Mouse (Mus musculus): ENCODE data around the gene Gm7356. TPM values are rescaled to one million over a fixed set of nuclear protein-coding genes. Genes with fewer than 3 reads are reported as not detected.
"Not testable (repeated sequence)": the region's sequence is repeated elsewhere in the genome, so short reads cannot be mapped to it uniquely, and the experiment has no call there.

Gene Gm7356
- total RNA-seq (2017), result not detected in 2 replicates

DNA sequence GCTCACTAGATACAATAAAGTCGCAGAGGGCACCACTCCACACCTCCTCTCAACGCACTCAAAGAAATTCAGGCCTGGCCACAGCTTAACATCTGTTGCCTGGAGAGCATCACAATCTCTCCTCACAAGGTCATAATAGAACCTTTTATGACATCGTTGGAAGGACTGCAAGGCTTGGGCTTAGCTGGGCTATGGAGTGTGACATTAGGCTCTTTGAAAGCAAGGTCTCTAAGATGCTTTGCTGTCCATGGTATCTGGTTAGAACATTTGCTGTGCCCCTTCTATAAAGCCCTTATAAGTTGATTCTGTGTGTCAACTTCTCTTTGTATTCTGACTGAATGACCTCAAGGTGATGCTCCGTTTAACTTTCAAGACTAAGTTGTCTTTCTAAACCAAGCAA is at the start of gene Gm7356:
Gene Gm7356, minus strand, starts transcription at position 101 of the 400 bp plus-strand sequence.
- not testable (repeated sequence) for ATAC-seq (replicated peaks in 1 of 2; ENCODE audit: insufficient read depth in 1 of 2, low FRiP score in 2 of 2, low TSS enrichment in 1 of 2, low read depth in 1 of 2, poor library complexity in 2 of 2, severe bottlenecking in 2 of 2)

- not testable (repeated sequence) for ATAC-seq (replicated peaks in 1 of 2; ENCODE audit: insufficient read depth in 1 of 2, low FRiP score in 2 of 2, low TSS enrichment in 1 of 2, low read depth in 1 of 2, poor library complexity in 2 of 2, severe bottlenecking in 2 of 2)
Observed at GRCm38 (mm10) chr17:14041880-14042279, 38.4 kb upstream of the Gm7356 start.

- ATAC-seq (replicated peaks in 1 of 2; ENCODE audit: insufficient read depth in 1 of 2, low FRiP score in 2 of 2, low TSS enrichment in 1 of 2, low read depth in 1 of 2, poor library complexity in 2 of 2, severe bottlenecking in 2 of 2), result not testable (repeated sequence)
Observed at GRCm38 (mm10) chr17:14037012-14037411, 33.5 kb upstream of the Gm7356 start.

GRCm38 (mm10) chr17:14036113-14036512 is 32.6 kb upstream of the Gm7356 start:
- ATAC-seq (replicated peaks in 1 of 2; ENCODE audit: insufficient read depth in 1 of 2, low FRiP score in 2 of 2, low TSS enrichment in 1 of 2, low read depth in 1 of 2, poor library complexity in 2 of 2, severe bottlenecking in 2 of 2), result not testable (repeated sequence)

DNA sequence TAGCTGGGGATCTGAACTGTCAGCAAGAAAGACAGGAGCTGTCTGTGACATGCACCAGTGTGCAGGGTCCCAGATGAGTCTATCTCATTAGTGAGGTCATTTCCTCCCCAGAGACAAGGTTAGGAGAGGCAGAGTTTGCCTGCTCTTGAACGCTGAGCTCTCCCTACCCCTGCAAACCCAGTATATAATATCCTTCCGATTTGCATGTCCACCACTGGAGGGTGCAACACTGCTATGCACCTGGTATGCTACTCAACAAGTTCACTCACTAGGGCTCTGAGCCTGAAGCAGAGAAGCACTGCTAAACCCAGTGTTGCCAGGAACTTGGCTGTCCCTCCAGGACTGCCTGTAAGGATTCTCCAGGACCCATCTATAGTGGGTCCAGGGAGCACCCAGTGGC is 10.1 kb downstream of the Gm7356 start:
- ATAC-seq (replicated peaks in 1 of 2; ENCODE audit: insufficient read depth in 1 of 2, low FRiP score in 2 of 2, low TSS enrichment in 1 of 2, low read depth in 1 of 2, poor library complexity in 2 of 2, severe bottlenecking in 2 of 2), result not testable (repeated sequence)

GRCm38 (mm10) chr17:13987690-13988089 is 15.8 kb downstream of the Gm7356 start:
- ATAC-seq (replicated peaks in 1 of 2; ENCODE audit: insufficient read depth in 1 of 2, low FRiP score in 2 of 2, low TSS enrichment in 1 of 2, low read depth in 1 of 2, poor library complexity in 2 of 2, severe bottlenecking in 2 of 2), result no peak

DNA sequence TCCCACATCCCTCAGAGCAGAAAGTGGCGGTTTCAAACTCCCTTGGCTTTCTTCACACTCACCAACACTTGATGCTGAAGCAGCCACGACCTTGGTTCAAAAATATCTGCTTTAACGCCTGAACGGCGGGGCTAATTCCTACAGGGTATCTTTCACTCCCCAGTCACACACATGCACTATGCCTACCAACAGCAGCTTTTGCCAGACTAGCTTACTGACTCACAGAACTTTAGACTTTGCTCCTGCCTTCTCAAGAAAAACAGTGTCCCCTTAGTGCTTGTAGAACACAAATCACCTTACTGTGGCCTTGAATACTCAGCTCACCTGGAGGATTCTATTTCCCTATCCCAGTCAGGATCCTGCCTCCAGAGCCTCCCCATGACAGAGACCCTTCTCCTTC is 32.7 kb downstream of the Gm7356 start:
- not testable (repeated sequence) for ATAC-seq (replicated peaks in 1 of 2; ENCODE audit: insufficient read depth in 1 of 2, low FRiP score in 2 of 2, low TSS enrichment in 1 of 2, low read depth in 1 of 2, poor library complexity in 2 of 2, severe bottlenecking in 2 of 2)

- ATAC-seq (replicated peaks in 1 of 2; ENCODE audit: insufficient read depth in 1 of 2, low FRiP score in 2 of 2, low TSS enrichment in 1 of 2, low read depth in 1 of 2, poor library complexity in 2 of 2, severe bottlenecking in 2 of 2), result not testable (repeated sequence)
Observed at GRCm38 (mm10) chr17:13969917-13970316, 33.6 kb downstream of the Gm7356 start.

DNA sequence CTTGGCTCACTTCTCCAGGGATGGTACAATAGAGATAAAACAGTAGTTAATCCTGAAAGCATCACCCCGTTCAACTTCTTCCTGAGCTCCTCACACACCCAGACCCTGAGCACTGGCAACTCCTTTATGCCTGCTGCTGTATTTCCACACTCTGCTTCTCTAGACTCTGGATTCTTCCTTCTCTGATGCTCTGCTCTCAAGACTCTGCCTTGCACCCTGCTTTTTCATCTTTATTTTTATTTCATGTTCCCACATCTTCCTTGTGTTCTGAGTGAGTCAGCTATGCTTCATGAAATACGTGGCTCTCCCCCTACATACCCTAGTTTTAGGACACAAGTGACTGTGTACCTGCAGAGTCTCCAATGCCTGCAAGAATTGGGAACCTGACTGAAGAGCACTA is 38.5 kb downstream of the Gm7356 start:
- not testable (repeated sequence) for ATAC-seq (replicated peaks in 1 of 2; ENCODE audit: insufficient read depth in 1 of 2, low FRiP score in 2 of 2, low TSS enrichment in 1 of 2, low read depth in 1 of 2, poor library complexity in 2 of 2, severe bottlenecking in 2 of 2)

GRCm38 (mm10) chr17:13962245-13962644 is 41.3 kb downstream of the Gm7356 start:
- not testable (repeated sequence) for ATAC-seq (replicated peaks in 1 of 2; ENCODE audit: insufficient read depth in 1 of 2, low FRiP score in 2 of 2, low TSS enrichment in 1 of 2, low read depth in 1 of 2, poor library complexity in 2 of 2, severe bottlenecking in 2 of 2)

DNA sequence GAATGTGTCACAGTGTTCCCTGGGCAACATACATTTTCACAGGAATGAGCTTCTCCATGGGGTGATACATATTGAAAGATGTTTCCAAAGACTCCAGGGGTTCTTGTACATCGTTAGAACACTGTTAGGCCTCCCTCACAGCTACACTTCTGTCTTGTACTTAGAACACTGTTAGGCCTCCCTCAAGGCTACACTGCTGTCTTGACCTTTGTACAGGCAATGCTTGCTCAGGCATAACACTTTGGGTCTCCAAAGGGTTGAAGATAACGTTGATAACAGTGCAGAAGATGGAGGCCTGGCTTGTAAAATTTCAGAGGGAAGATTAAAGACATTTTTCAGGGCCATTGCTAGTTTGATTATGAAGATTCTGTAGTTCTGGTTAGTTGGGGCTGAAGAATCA is 45.4 kb downstream of the Gm7356 start:
- ATAC-seq (replicated peaks in 1 of 2; ENCODE audit: insufficient read depth in 1 of 2, low FRiP score in 2 of 2, low TSS enrichment in 1 of 2, low read depth in 1 of 2, poor library complexity in 2 of 2, severe bottlenecking in 2 of 2), result not testable (repeated sequence)

DNA sequence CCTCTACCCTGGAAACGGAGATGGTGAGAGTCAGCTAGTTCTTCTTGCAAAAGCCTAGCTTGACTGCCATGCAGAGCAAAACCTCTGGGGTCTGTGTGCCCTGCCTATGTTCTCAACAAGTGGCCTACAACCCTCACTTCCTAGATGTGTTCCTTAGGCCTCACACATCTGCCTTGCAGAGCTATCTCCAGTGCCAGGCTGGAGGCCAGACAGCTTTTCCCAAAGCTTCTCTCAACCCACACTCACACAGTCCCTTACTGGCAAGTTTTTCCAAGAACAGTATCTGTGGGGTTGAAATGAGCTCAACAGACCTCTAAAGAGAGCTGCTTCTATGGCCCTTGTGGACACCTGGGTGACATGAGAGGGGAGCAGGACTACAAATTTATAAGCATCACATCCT is 51.9 kb downstream of the Gm7356 start:
- not testable (repeated sequence) for ATAC-seq (replicated peaks in 1 of 2; ENCODE audit: insufficient read depth in 1 of 2, low FRiP score in 2 of 2, low TSS enrichment in 1 of 2, low read depth in 1 of 2, poor library complexity in 2 of 2, severe bottlenecking in 2 of 2)

Other genes with a start within 250 kb of the Gm7356 start
- gene Afdn, start 243.2 kb downstream of the Gm7356 start, total RNA-seq (2017), result 18.8 and 43.2 TPM in 2 replicates
- gene Tcte2, start 241.9 kb downstream of the Gm7356 start, total RNA-seq (2017), result 0.25 TPM in 1 of 2 replicates, not detected in the other
- not detected in 2 replicates for gene Gm7168, start 55.3 kb downstream of the Gm7356 start, total RNA-seq (2017)
- not detected in 2 replicates for gene Gm7358, start 55.8 kb upstream of the Gm7356 start, total RNA-seq (2017)
- not detected in 2 replicates for gene Dact2, start 200.6 kb upstream of the Gm7356 start, total RNA-seq (2017)